Mouse (Mus musculus): Measurements from ENCODE around the gene Bach2. TPM values are rescaled to one million over a fixed set of nuclear protein-coding genes. Genes with fewer than 3 reads are reported as not detected.

Gene Bach2
- polyA plus RNA-seq, 1 experiment from 2014 or later = 5.8 TPM

- Histone ChIP-seq H3K36me3 (no peaks in the 10 kb centered on the region), H3K4me3 (no peak overlapping the region), H3K4me2 (no peak overlapping the region), H3K9ac (no peak overlapping the region), H3K9me3 (no peaks in the 10 kb centered on the region), H3K27me3 (no peaks in the 10 kb centered on the region), H3K4me1 (peaks cover 42% of the 10 kb centered on the region), H3K27ac (no peak overlapping the region)
- ATAC-seq (ENCODE audit: insufficient number of reproducible peaks, low FRiP score, low TSS enrichment, low read depth) = no peak
- WGBS = 76% methylated on average over 7 of the region's 7 CpGs
These were observed 295.1 kb downstream of the Bach2 start for GRCm38 (mm10) chr4:32533735-32534134.

- WGBS = 59% methylated on average over 7 of the region's 7 CpGs
- Histone ChIP-seq H3K4me1 (peaks cover 38% of the 10 kb centered on the region), H3K36me3 (no peaks in the 10 kb centered on the region), H3K9me3 (no peaks in the 10 kb centered on the region), H3K27ac (no peak overlapping the region), H3K4me3 (no peak overlapping the region), H3K9ac (no peak overlapping the region), H3K4me2 (no peak overlapping the region), H3K27me3 (no peaks in the 10 kb centered on the region)
- no peak for ATAC-seq (ENCODE audit: insufficient number of reproducible peaks, low FRiP score, low TSS enrichment, low read depth)
These were observed 297.0 kb downstream of the Bach2 start for GRCm38 (mm10) chr4:32535626-32536025.

- H3K9me3 ChIP-seq = no peaks in the 10 kb centered on the region
- peak; percentile 35; the same call in 1 of the 2 replicates for ATAC-seq (ENCODE audit: insufficient number of reproducible peaks, low FRiP score, low TSS enrichment, low read depth)
- H3K9ac ChIP-seq = no peak overlapping the region
- H3K4me2 ChIP-seq = no peak overlapping the region
- no peak overlapping the region for H3K4me3 ChIP-seq
- H3K27ac ChIP-seq = no peak overlapping the region; the same call in 1 of the 2 replicates
- H3K4me1 ChIP-seq = peaks cover 25% of the 10 kb centered on the region
- H3K36me3 ChIP-seq = no peaks in the 10 kb centered on the region
- 41% methylated on average over 8 of the region's 8 CpGs for WGBS
- H3K27me3 ChIP-seq = no peaks in the 10 kb centered on the region
These were observed 298.4 kb downstream of the Bach2 start for GRCm38 (mm10) chr4:32536870-32537508.

- no peaks in the 10 kb centered on the region for H3K27me3 ChIP-seq
- no peaks in the 10 kb centered on the region for H3K36me3 ChIP-seq
- WGBS = 18% methylated on average over 5 of the region's 5 CpGs
- H3K27ac ChIP-seq = no peak overlapping the region
- peaks cover 22% of the 10 kb centered on the region for H3K4me1 ChIP-seq
- no peak overlapping the region for H3K9ac ChIP-seq
- no peaks in the 10 kb centered on the region for H3K9me3 ChIP-seq
- ATAC-seq (ENCODE audit: insufficient number of reproducible peaks, low FRiP score, low TSS enrichment, low read depth) = no peak
- no peak overlapping the region for H3K4me3 ChIP-seq
- no peak overlapping the region for H3K4me2 ChIP-seq
These were observed 299.5 kb downstream of the Bach2 start for GRCm38 (mm10) chr4:32538088-32538487.

GRCm38 (mm10) chr4:32538488-32538887, 299.9 kb downstream of the Bach2 start:
- H3K4me3 ChIP-seq = no peak overlapping the region
- H3K9ac ChIP-seq = no peak overlapping the region
- 71% methylated on average over 4 of the region's 4 CpGs for WGBS
- no peaks in the 10 kb centered on the region for H3K27me3 ChIP-seq
- no peaks in the 10 kb centered on the region for H3K36me3 ChIP-seq
- H3K4me2 ChIP-seq = no peak overlapping the region
- H3K9me3 ChIP-seq = no peaks in the 10 kb centered on the region
- no peak overlapping the region for H3K27ac ChIP-seq
- ATAC-seq (ENCODE audit: insufficient number of reproducible peaks, low FRiP score, low TSS enrichment, low read depth) = no peak
- peaks cover 22% of the 10 kb centered on the region for H3K4me1 ChIP-seq

GRCm38 (mm10) chr4:32538987-32539386, 300.4 kb downstream of the Bach2 start:
- no peak for ATAC-seq (ENCODE audit: insufficient number of reproducible peaks, low FRiP score, low TSS enrichment, low read depth)
- Histone ChIP-seq H3K4me2 (no peak overlapping the region), H3K27ac (no peak overlapping the region), H3K9ac (no peak overlapping the region), H3K36me3 (no peaks in the 10 kb centered on the region), H3K4me1 (peaks cover 22% of the 10 kb centered on the region), H3K4me3 (no peak overlapping the region), H3K9me3 (no peaks in the 10 kb centered on the region), H3K27me3 (no peaks in the 10 kb centered on the region)
- WGBS = 81% methylated on average over 11 of the region's 11 CpGs

GRCm38 (mm10) chr4:32544821-32545545, 306.4 kb downstream of the Bach2 start:
- no peaks in the 10 kb centered on the region for H3K9me3 ChIP-seq
- H3K4me2 ChIP-seq = no peak overlapping the region
- 75% methylated on average over 14 of the region's 14 CpGs for WGBS
- ATAC-seq (ENCODE audit: insufficient number of reproducible peaks, low FRiP score, low TSS enrichment, low read depth) = no peak
- H3K9ac ChIP-seq = no peak overlapping the region
- H3K27ac ChIP-seq = no peak overlapping the region
- H3K4me1 ChIP-seq = no peaks in the 10 kb centered on the region
- no peaks in the 10 kb centered on the region for H3K36me3 ChIP-seq
- H3K4me3 ChIP-seq = no peak overlapping the region
- no peaks in the 10 kb centered on the region for H3K27me3 ChIP-seq

- Histone ChIP-seq H3K4me2 (no peak overlapping the region), H3K4me3 (no peak overlapping the region), H3K36me3 (no peaks in the 10 kb centered on the region), H3K9ac (no peak overlapping the region), H3K9me3 (no peaks in the 10 kb centered on the region), H3K27ac (no peak overlapping the region), H3K27me3 (no peaks in the 10 kb centered on the region), H3K4me1 (no peaks in the 10 kb centered on the region)
- 63% methylated on average over 4 of the region's 4 CpGs for WGBS
- ATAC-seq (ENCODE audit: insufficient number of reproducible peaks, low FRiP score, low TSS enrichment, low read depth) = no peak
These were observed 306.9 kb downstream of the Bach2 start for GRCm38 (mm10) chr4:32545548-32545947.

GRCm38 (mm10) chr4:32549150-32549549, 310.5 kb downstream of the Bach2 start:
- WGBS = 81% methylated on average over 1 of the region's 1 CpGs
- Histone ChIP-seq H3K9me3 (no peaks in the 10 kb centered on the region), H3K4me1 (no peaks in the 10 kb centered on the region), H3K27me3 (no peaks in the 10 kb centered on the region), H3K36me3 (no peaks in the 10 kb centered on the region), H3K4me3 (no peak overlapping the region), H3K9ac (no peak overlapping the region), H3K27ac (no peak overlapping the region), H3K4me2 (no peak overlapping the region)
- no peak for ATAC-seq (ENCODE audit: insufficient number of reproducible peaks, low FRiP score, low TSS enrichment, low read depth)

- Histone ChIP-seq H3K27me3 (no peaks in the 10 kb centered on the region), H3K4me1 (no peaks in the 10 kb centered on the region), H3K4me3 (no peak overlapping the region), H3K27ac (no peak overlapping the region), H3K9me3 (no peaks in the 10 kb centered on the region), H3K9ac (no peak overlapping the region), H3K36me3 (no peaks in the 10 kb centered on the region), H3K4me2 (no peak overlapping the region)
- ATAC-seq (ENCODE audit: insufficient number of reproducible peaks, low FRiP score, low TSS enrichment, low read depth) = no peak
- 42% methylated on average over 4 of the region's 4 CpGs for WGBS
These were observed 312.7 kb downstream of the Bach2 start for GRCm38 (mm10) chr4:32551337-32551736.

- Histone ChIP-seq H3K4me3 (no peak overlapping the region), H3K9ac (no peak overlapping the region), H3K27ac (no peak overlapping the region), H3K36me3 (no peaks in the 10 kb centered on the region), H3K4me1 (no peaks in the 10 kb centered on the region), H3K9me3 (no peaks in the 10 kb centered on the region), H3K4me2 (no peak overlapping the region), H3K27me3 (no peaks in the 10 kb centered on the region)
- no peak for ATAC-seq (ENCODE audit: insufficient number of reproducible peaks, low FRiP score, low TSS enrichment, low read depth)
- WGBS = 91% methylated on average over 7 of the region's 7 CpGs
These were observed 316.9 kb downstream of the Bach2 start for GRCm38 (mm10) chr4:32555506-32555905.

GRCm38 (mm10) chr4:32560246-32560645, 321.6 kb downstream of the Bach2 start:
- Histone ChIP-seq H3K36me3 (peaks cover 20% of the 10 kb centered on the region), H3K27me3 (no peaks in the 10 kb centered on the region), H3K9ac (no peak overlapping the region), H3K4me3 (no peak overlapping the region), H3K4me2 (no peak overlapping the region), H3K27ac (no peak overlapping the region), H3K9me3 (no peaks in the 10 kb centered on the region), H3K4me1 (no peaks in the 10 kb centered on the region)
- no peak for ATAC-seq (ENCODE audit: insufficient number of reproducible peaks, low FRiP score, low TSS enrichment, low read depth)
- 17% methylated on average over 6 of the region's 6 CpGs for whole genome bisulfite sequencing
